Mouse (Mus musculus) heart, postnatal 0 days (tissue): ENCODE measurements at regions not wholly inside any gene's neighbourhood (a gene's known extent, or its start where the extent isn't known, plus 50 kb on each side); places are given as distances from the start of the nearest gene placed in this dataset.

Source experiments
- CTCF ChIP-seq: IDR thresholded peaks from 2 replicates; pipeline ENCODE4 v1.5.1; 2016; ENCODE audit warnings: antibody characterized with exemption, control low read depth, low read depth
- EP300 ChIP-seq: IDR thresholded peaks from 2 replicates; pipeline ENCODE4 v1.6.1; 2016; ENCODE audit warnings: antibody characterized with exemption, low read depth

DNA sequence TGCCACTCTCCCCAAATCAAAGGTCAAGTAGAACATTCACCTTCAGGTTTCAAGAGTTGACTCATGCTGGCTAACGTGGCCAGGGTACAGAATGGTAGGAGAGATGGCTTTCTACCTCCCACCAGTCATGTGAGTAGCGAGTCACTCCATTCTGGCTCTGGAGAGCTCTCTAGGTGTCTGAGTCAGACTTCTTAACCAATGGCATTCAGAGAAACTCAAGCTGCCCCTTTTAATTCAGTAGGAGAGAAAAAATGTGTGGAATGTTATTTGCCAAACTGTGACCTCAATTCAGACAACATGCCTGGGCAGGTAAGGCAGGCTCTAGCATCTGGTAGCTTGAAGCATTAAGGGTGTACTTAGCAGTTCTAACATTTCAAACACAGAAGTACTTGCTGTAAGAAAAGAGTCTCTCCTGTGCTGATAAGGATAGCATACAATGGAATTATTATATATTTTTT, 1907.5 kb upstream of the 5930422O12Rik start:
- no peak for TF ChIP-seq EP300
- TF ChIP-seq CTCF: no peak
